Mouse (Mus musculus) layer of hippocampus, adult 2 months (tissue): Measurements from ENCODE around the gene Fbxo6. TPM values are rescaled to one million over a fixed set of nuclear protein-coding genes. Genes with fewer than 3 reads are reported as not detected.

Experiments used
- DNase-seq, 2 experiments: peaks; one replicate each; pipeline ENCODE4 v3.0.0; 2022; ENCODE audit warnings: low spot score in 2 of 2
- H3K27ac ChIP-seq: fragments of 200-600 bp; 2 replicates; pipeline ENCODE4 v1.8.1; 2022
- H3K4me3 ChIP-seq: fragments of 200-600 bp; 2 replicates; pipeline ENCODE4 v1.8.1; 2022; ENCODE audit warnings: mild to moderate bottlenecking
- CTCF ChIP-seq: fragments of 200-600 bp; conservative IDR thresholded peaks from 2 replicates; pipeline ENCODE4 v1.8.1; 2022; ENCODE audit warnings: antibody characterized with exemption, mild to moderate bottlenecking, moderate library complexity
- microRNA-seq, 2 experiments: library from miRNA; unstranded; fragments of <30 nt; microRNA quantifications; one replicate each; pipeline ENCODE4 v1.2.0; 2021
- total RNA-seq, 2 experiments: library from RNA; stranded (reverse); gene quantifications; 2 replicates each; pipeline ENCODE4 v1.2.3; 2021

Gene Fbxo6
- total RNA-seq, 2 experiments from 2014 or later = 25.4 to 29.8 TPM

- peak; percentile 97 for TF ChIP-seq CTCF
- Histone ChIP-seq H3K27ac (no peak overlapping the region), H3K4me3 (no peak overlapping the region; the same call in 1 of the 2 replicates)
- DNase-seq = peak; percentile 84 to 90
Measured at GRCm38 (mm10) chr4:148114758-148115391, 37.1 kb downstream of the Fbxo6 start.

GRCm38 (mm10) chr4:148112519-148112918, 39.4 kb downstream of the Fbxo6 start:
- Histone ChIP-seq H3K4me3 (no peak overlapping the region), H3K27ac (no peak overlapping the region)
- DNase-seq = no peak
- TF ChIP-seq CTCF = no peak

GRCm38 (mm10) chr4:148109215-148109614, 42.7 kb downstream of the Fbxo6 start:
- no peak overlapping the region for H3K27ac ChIP-seq
- no peak for TF ChIP-seq CTCF
- H3K4me3 ChIP-seq = no peak overlapping the region
- DNase-seq = no peak

- Histone ChIP-seq H3K27ac (no peak overlapping the region), H3K4me3 (no peak overlapping the region)
- TF ChIP-seq CTCF = no peak
- DNase-seq = no peak
Measured at GRCm38 (mm10) chr4:148108565-148109100, 43.3 kb downstream of the Fbxo6 start.

- H3K4me3 ChIP-seq = peak overlapping the region; percentile 9; the same call in 1 of the 2 replicates
- DNase-seq = no peak
- no peak overlapping the region for H3K27ac ChIP-seq
- no peak for TF ChIP-seq CTCF
Measured at GRCm38 (mm10) chr4:148107621-148108291, 44.2 kb downstream of the Fbxo6 start.

- no peak for DNase-seq
- no peak overlapping the region for H3K4me3 ChIP-seq
- TF ChIP-seq CTCF = no peak
- no peak overlapping the region for H3K27ac ChIP-seq
Measured at GRCm38 (mm10) chr4:148104146-148104545, 47.8 kb downstream of the Fbxo6 start.

DNA sequence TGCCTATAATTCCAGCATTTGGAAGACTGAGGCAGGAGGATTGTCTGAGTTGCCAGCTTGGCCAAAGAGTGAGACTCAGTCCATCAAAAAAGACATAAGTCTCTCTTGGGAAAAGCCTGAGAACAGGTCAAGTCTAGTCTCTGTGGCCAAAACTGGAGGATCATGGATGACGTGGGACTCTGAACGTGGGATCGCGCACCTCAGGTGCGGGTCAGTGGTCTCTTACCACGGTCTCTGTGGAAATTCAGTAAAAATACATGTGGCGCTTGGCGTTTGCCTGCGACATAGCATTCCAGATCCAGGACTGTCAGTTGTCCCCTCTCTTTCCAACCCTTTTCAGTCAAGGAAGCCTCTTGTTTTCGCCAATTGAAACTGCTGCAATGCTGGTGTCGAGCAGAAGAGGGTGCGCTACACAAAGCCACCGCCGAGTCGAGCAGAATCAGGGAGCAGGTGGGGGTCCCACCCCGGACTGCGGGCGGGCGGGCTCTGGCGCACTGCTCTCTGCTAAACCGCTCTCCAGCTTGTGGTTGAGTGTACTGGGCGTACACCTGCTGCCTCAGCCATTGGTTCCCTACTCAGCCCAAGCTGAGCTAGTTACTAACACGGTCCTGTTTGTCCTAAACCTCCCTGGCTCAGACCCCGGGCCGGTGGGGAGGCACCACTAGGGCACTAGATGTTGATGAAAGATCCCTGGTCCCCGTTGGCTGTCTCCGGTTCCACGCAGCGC, 50.0 kb downstream of the Fbxo6 start:
- TF ChIP-seq CTCF = peak; percentile 89
- Histone ChIP-seq H3K4me3 (peak overlapping the region; percentile 55), H3K27ac (peak overlapping the region; percentile 63)
- peak; percentile 71 to 79 for DNase-seq

DNA sequence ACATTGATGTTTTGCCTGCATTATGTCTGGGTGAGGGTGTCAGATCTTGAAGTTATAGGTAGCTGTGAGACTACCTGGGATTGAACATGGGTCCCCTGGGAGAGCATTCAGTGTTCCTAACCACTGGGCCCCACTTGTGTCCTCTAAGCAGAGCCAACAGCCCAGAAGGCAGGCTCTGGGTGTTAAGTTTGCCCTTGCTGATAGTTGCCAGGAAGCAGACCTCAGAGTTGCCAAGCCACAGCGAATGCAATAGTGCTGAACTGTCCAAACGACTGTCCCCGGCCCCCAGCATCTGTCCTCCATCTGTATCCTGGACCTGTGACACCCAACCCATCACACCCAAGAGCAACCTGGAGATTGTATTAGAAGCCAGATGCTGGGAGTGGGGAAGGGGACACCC, 53.3 kb downstream of the Fbxo6 start:
- no peak for DNase-seq
- no peak overlapping the region for H3K4me3 ChIP-seq
- no peak overlapping the region for H3K27ac ChIP-seq
- no peak for TF ChIP-seq CTCF

GRCm38 (mm10) chr4:148097936-148098335, 54.0 kb downstream of the Fbxo6 start:
- DNase-seq = no peak
- Histone ChIP-seq H3K4me3 (no peak overlapping the region), H3K27ac (no peak overlapping the region)
- TF ChIP-seq CTCF = no peak

Small RNAs within 50 kb of the gene (microRNA-seq; reads per million reads assigned to microRNA genes)
- gene Mir7022 = 0 to 0.55 reads per million in 2 experiments

Other genes with a start within 250 kb of the Fbxo6 start
- 100 to 1,000 TPM; 198 to 200 TPM for gene Mfn2, start 247.4 kb downstream of the Fbxo6 start, total RNA-seq
- gene Plod1, start 215.4 kb downstream of the Fbxo6 start, total RNA-seq = 10 to 100 TPM; 16.4 to 21.5 TPM
- gene 2510039O18Rik, start 211.2 kb downstream of the Fbxo6 start, total RNA-seq = 10 to 100 TPM; 27.0 to 27.9 TPM
- not detected for gene Nppb, start 166.4 kb downstream of the Fbxo6 start, total RNA-seq
- not detected for gene Nppa, start 151.4 kb downstream of the Fbxo6 start, total RNA-seq
- 10 to 100 TPM; 77.0 to 77.6 TPM for gene Clcn6, start 113.3 kb downstream of the Fbxo6 start, total RNA-seq
- 10 to 100 TPM; 33.5 to 37.2 TPM for gene Mthfr, start 113.1 kb downstream of the Fbxo6 start, total RNA-seq
- gene Agtrap, start 64.1 kb downstream of the Fbxo6 start, total RNA-seq = 1 to 10 TPM; 7.2 to 9.8 TPM
- gene Mad2l2, start 21.8 kb downstream of the Fbxo6 start, total RNA-seq = 10 to 100 TPM; 13.8 to 14.5 TPM
- gene Draxin, start 21.4 kb downstream of the Fbxo6 start, total RNA-seq = 1 to 10 TPM in 1 of 2 experiments, under 1 TPM in 1; 0.83 to 1.0 TPM
- 100 to 1,000 TPM; 136 to 141 TPM for gene Fbxo44, start 8.3 kb upstream of the Fbxo6 start, total RNA-seq
- 100 to 1,000 TPM in 1 of 2 experiments, 10 to 100 TPM in 1; 99.8 to 106 TPM for gene Fbxo2, start 8.5 kb upstream of the Fbxo6 start, total RNA-seq
- 10 to 100 TPM; 38.9 to 40.7 TPM for gene Disp3, start 135.8 kb upstream of the Fbxo6 start, total RNA-seq